Mouse (Mus musculus): ENCODE measurements around the gene Hdac7. TPM values are rescaled to one million over a fixed set of nuclear protein-coding genes. Genes with fewer than 3 reads are reported as not detected.

The Hdac7 gene
- polyA plus RNA-seq, 1 experiment from 2014 or later, result 24.1 TPM

- H3K9me3 ChIP-seq, result 0 out of 2 replicates have a peak, but pooled peaks cover 8% of the 10 kb centered on the region
- ATAC-seq (ENCODE audit: low FRiP score), result no peak
- H3K4me3 ChIP-seq (replicated peaks), result no peak overlapping the region
- H3K36me3 ChIP-seq (replicated peaks), result 0 out of 2 replicates have a peak, but pooled peaks cover 7% of the 10 kb centered on the region
- 70% methylated on average over 10 of the region's 10 CpGs for WGBS
- H3K9ac ChIP-seq, result no peak overlapping the region
- peaks cover 15% of the 10 kb centered on the region for H3K27me3 ChIP-seq
- peaks cover 43% of the 10 kb centered on the region for H3K4me1 ChIP-seq
- H3K27ac ChIP-seq, result no peak overlapping the region
- no peak overlapping the region for H3K4me2 ChIP-seq
These were observed 22.9 kb downstream of the Hdac7 start for GRCm38 (mm10) chr15:97821321-97821982.

- WGBS, result 85% methylated on average over 9 of the region's 9 CpGs
- H3K4me1 ChIP-seq, result peaks cover 28% of the 10 kb centered on the region
- H3K27ac ChIP-seq, result no peak overlapping the region
These were observed 24.4 kb downstream of the Hdac7 start for GRCm38 (mm10) chr15:97819937-97820336.

GRCm38 (mm10) chr15:97816199-97816994 is 27.9 kb downstream of the Hdac7 start:
- 0 out of 2 replicates have a peak, but pooled peaks cover 3% of the 10 kb centered on the region for H3K36me3 ChIP-seq (replicated peaks)
- H3K27me3 ChIP-seq, result no peaks in the 10 kb centered on the region
- 0 out of 2 replicates have a peak, but pooled peaks cover 8% of the 10 kb centered on the region for H3K9me3 ChIP-seq
- no peak overlapping the region for H3K4me2 ChIP-seq
- H3K27ac ChIP-seq, result no peak overlapping the region
- no peak overlapping the region for H3K9ac ChIP-seq
- 94% methylated on average over 13 of the region's 17 CpGs for WGBS
- peaks cover 25% of the 10 kb centered on the region for H3K4me1 ChIP-seq
- ATAC-seq (ENCODE audit: low FRiP score), result no peak
- no peak overlapping the region for H3K4me3 ChIP-seq (replicated peaks)

More at GRCm38 (mm10) chr15:97819937-97820336, 24.4 kb downstream of the Hdac7 start:
- Histone ChIP-seq H3K4me2 (no peak overlapping the region), H3K36me3 (replicated peaks) (0 out of 2 replicates have a peak, but pooled peaks cover 7% of the 10 kb centered on the region), H3K4me3 (replicated peaks) (no peak overlapping the region), H3K9me3 (0 out of 2 replicates have a peak, but pooled peaks cover 8% of the 10 kb centered on the region), H3K9ac (no peak overlapping the region), H3K27me3 (peaks cover 3% of the 10 kb centered on the region; the same call in 1 of the 2 replicates)
- no peak for ATAC-seq (ENCODE audit: low FRiP score)

- Histone ChIP-seq H3K27me3 (no peaks in the 10 kb centered on the region), H3K4me1 (peaks cover 25% of the 10 kb centered on the region), H3K36me3 (replicated peaks) (peaks cover 7% of the 10 kb centered on the region), H3K27ac (no peak overlapping the region), H3K9me3 (0 out of 2 replicates have a peak, but pooled peaks cover under 1% of the 10 kb centered on the region), H3K9ac (no peak overlapping the region), H3K4me3 (replicated peaks) (no peak overlapping the region), H3K4me2 (no peak overlapping the region)
- 94% methylated on average over 4 of the region's 4 CpGs for WGBS
- no peak for ATAC-seq (ENCODE audit: low FRiP score)
These were observed 29.0 kb downstream of the Hdac7 start for GRCm38 (mm10) chr15:97815254-97815653.

- H3K9ac ChIP-seq, result no peak overlapping the region
- H3K4me3 ChIP-seq (replicated peaks), result no peak overlapping the region
- WGBS, result 64% methylated on average over 5 of the region's 5 CpGs
- H3K9me3 ChIP-seq, result no peaks in the 10 kb centered on the region
- no peak overlapping the region for H3K4me2 ChIP-seq
- H3K27ac ChIP-seq, result 0 out of 2 replicates have a peak overlapping the region, but pooled peaks have one; percentile 19
- no peaks in the 10 kb centered on the region for H3K27me3 ChIP-seq
- no peak for ATAC-seq (ENCODE audit: low FRiP score)
- H3K36me3 ChIP-seq (replicated peaks), result peaks cover 12% of the 10 kb centered on the region
- peaks cover 25% of the 10 kb centered on the region for H3K4me1 ChIP-seq
These were observed 29.6 kb downstream of the Hdac7 start for GRCm38 (mm10) chr15:97814703-97815102.

GRCm38 (mm10) chr15:97813452-97814204 is 30.7 kb downstream of the Hdac7 start:
- peak overlapping the region; percentile 53; the same call in 1 of the 2 replicates for H3K27ac ChIP-seq
- no peak overlapping the region for H3K4me2 ChIP-seq
- H3K4me3 ChIP-seq (replicated peaks), result no peak overlapping the region
- ATAC-seq (ENCODE audit: low FRiP score), result no peak
- no peaks in the 10 kb centered on the region for H3K9me3 ChIP-seq
- peaks cover 22% of the 10 kb centered on the region for H3K36me3 ChIP-seq (replicated peaks)
- H3K4me1 ChIP-seq, result peaks cover 25% of the 10 kb centered on the region
- no peaks in the 10 kb centered on the region for H3K27me3 ChIP-seq
- H3K9ac ChIP-seq, result no peak overlapping the region
- WGBS, result 49% methylated on average over 21 of the region's 21 CpGs

GRCm38 (mm10) chr15:97812875-97813274 is 31.4 kb downstream of the Hdac7 start:
- no peak overlapping the region for H3K4me3 ChIP-seq (replicated peaks)
- 69% methylated on average over 7 of the region's 7 CpGs for WGBS
- no peaks in the 10 kb centered on the region for H3K9me3 ChIP-seq
- peaks cover 25% of the 10 kb centered on the region for H3K4me1 ChIP-seq
- no peaks in the 10 kb centered on the region for H3K27me3 ChIP-seq
- ATAC-seq (ENCODE audit: low FRiP score), result no peak
- H3K9ac ChIP-seq, result no peak overlapping the region
- H3K27ac ChIP-seq, result 0 out of 2 replicates have a peak overlapping the region, but pooled peaks have one; percentile 25
- H3K36me3 ChIP-seq (replicated peaks), result peaks cover 29% of the 10 kb centered on the region
- H3K4me2 ChIP-seq, result no peak overlapping the region

- no peak for ATAC-seq (ENCODE audit: low FRiP score)
- Histone ChIP-seq H3K4me3 (replicated peaks) (no peak overlapping the region), H3K9me3 (no peaks in the 10 kb centered on the region), H3K4me1 (peaks cover 25% of the 10 kb centered on the region), H3K9ac (no peak overlapping the region), H3K4me2 (no peak overlapping the region), H3K27ac (peak overlapping the region; percentile 36; the same call in 1 of the 2 replicates), H3K27me3 (no peaks in the 10 kb centered on the region), H3K36me3 (replicated peaks) (peaks cover 37% of the 10 kb centered on the region)
- 88% methylated on average over 6 of the region's 6 CpGs for WGBS
These were observed 32.2 kb downstream of the Hdac7 start for GRCm38 (mm10) chr15:97812126-97812525.

GRCm38 (mm10) chr15:97811307-97811706 is 33.0 kb downstream of the Hdac7 start:
- peaks cover 45% of the 10 kb centered on the region for H3K36me3 ChIP-seq (replicated peaks)
- ATAC-seq (ENCODE audit: low FRiP score), result no peak
- H3K9me3 ChIP-seq, result no peaks in the 10 kb centered on the region
- H3K4me3 ChIP-seq (replicated peaks), result no peak overlapping the region
- 0 out of 2 replicates have a peak overlapping the region, but pooled peaks have one; percentile 26 for H3K9ac ChIP-seq
- H3K4me1 ChIP-seq, result peaks cover 25% of the 10 kb centered on the region
- 85% methylated on average over 9 of the region's 9 CpGs for WGBS
- no peaks in the 10 kb centered on the region for H3K27me3 ChIP-seq
- H3K4me2 ChIP-seq, result no peak overlapping the region
- no peak overlapping the region for H3K27ac ChIP-seq

GRCm38 (mm10) chr15:97810399-97810798 is 33.9 kb downstream of the Hdac7 start:
- Histone ChIP-seq H3K4me1 (peaks cover 25% of the 10 kb centered on the region), H3K9me3 (no peaks in the 10 kb centered on the region), H3K4me3 (replicated peaks) (no peak overlapping the region), H3K27ac (no peak overlapping the region), H3K4me2 (no peak overlapping the region), H3K9ac (no peak overlapping the region), H3K36me3 (replicated peaks) (peaks cover 48% of the 10 kb centered on the region), H3K27me3 (no peaks in the 10 kb centered on the region)
- ATAC-seq (ENCODE audit: low FRiP score), result no peak
- 84% methylated on average over 5 of the region's 5 CpGs for WGBS

- H3K4me1 ChIP-seq, result peaks cover 25% of the 10 kb centered on the region
- H3K4me2 ChIP-seq, result no peak overlapping the region
- no peaks in the 10 kb centered on the region for H3K9me3 ChIP-seq
- no peak for ATAC-seq (ENCODE audit: low FRiP score)
- no peak overlapping the region for H3K9ac ChIP-seq
- H3K36me3 ChIP-seq (replicated peaks), result peaks cover 49% of the 10 kb centered on the region
- H3K4me3 ChIP-seq (replicated peaks), result no peak overlapping the region
- no peaks in the 10 kb centered on the region for H3K27me3 ChIP-seq
- no peak overlapping the region for H3K27ac ChIP-seq
- WGBS, result 87% methylated on average over 5 of the region's 5 CpGs
These were observed 34.4 kb downstream of the Hdac7 start for GRCm38 (mm10) chr15:97809942-97810341.

GRCm38 (mm10) chr15:97809206-97809605 is 35.1 kb downstream of the Hdac7 start:
- Histone ChIP-seq H3K9ac (no peak overlapping the region), H3K27me3 (no peaks in the 10 kb centered on the region), H3K9me3 (no peaks in the 10 kb centered on the region), H3K4me3 (replicated peaks) (no peak overlapping the region), H3K4me2 (no peak overlapping the region), H3K4me1 (peaks cover 23% of the 10 kb centered on the region), H3K36me3 (replicated peaks) (peaks cover 55% of the 10 kb centered on the region), H3K27ac (no peak overlapping the region)
- no peak for ATAC-seq (ENCODE audit: low FRiP score)
- WGBS, result 88% methylated on average over 14 of the region's 14 CpGs
